Mouse (Mus musculus) stomach, embryonic 16.5 days (tissue): ENCODE results near the gene Ganc. TPM values are rescaled to one million over a fixed set of nuclear protein-coding genes. Genes with fewer than 3 reads are reported as not detected.

Experiments
- ATAC-seq: fragments of 200-750 bp; cut with Nextera tagmentation; 2 replicates; pipeline ENCODE4 v1.8.0; 2017; ENCODE audit warnings: moderate number of reproducible peaks, moderate TSS enrichment; ENCODE audit not compliant: insufficient read depth, low FRiP score
- H3K27ac ChIP-seq: fragments of 300-500 bp; sonication (generic); 2 replicates; pipeline ENCODE4 v1.5.1; 2014; ENCODE audit warnings: low read length
- H3K27me3 ChIP-seq: fragments of 300-500 bp; sonication (generic); 2 replicates; pipeline ENCODE4 v1.6.1; 2014; ENCODE audit warnings: low read length, control low read depth, mixed read lengths; ENCODE audit not compliant: control insufficient read depth, insufficient read depth
- H3K36me3 ChIP-seq: fragments of 300-500 bp; sonication (generic); 2 replicates; pipeline ENCODE4 v1.6.1; 2014; ENCODE audit warnings: low read length; ENCODE audit not compliant: control insufficient read depth, insufficient read depth
- H3K4me1 ChIP-seq: fragments of 300-500 bp; sonication (generic); 2 replicates; pipeline ENCODE4 v1.6.1; 2014; ENCODE audit warnings: low read length, control low read depth, mixed read lengths; ENCODE audit not compliant: control insufficient read depth, insufficient read depth
- H3K4me2 ChIP-seq: fragments of 300-500 bp; sonication (generic); 2 replicates; pipeline ENCODE4 v1.6.1; 2014; ENCODE audit warnings: low read depth, low read length, mixed read lengths
- H3K4me3 ChIP-seq: fragments of 300-500 bp; sonication (generic); replicated peaks from 2 replicates; pipeline ENCODE4 v1.5.1; 2014; ENCODE audit warnings: mild to moderate bottlenecking, low read length
- H3K9ac ChIP-seq: fragments of 300-500 bp; sonication (generic); 2 replicates; pipeline ENCODE4 v1.6.1; 2014; ENCODE audit warnings: low read length
- H3K9me3 ChIP-seq: fragments of 300-500 bp; sonication (generic); replicated peaks from 2 replicates; pipeline ENCODE4 v1.6.1; 2016; ENCODE audit warnings: low read length, control low read depth; ENCODE audit not compliant: control insufficient read depth
- WGBS: fragments of 180-500 bp; shearing (Covaris S2); extraction: QIAGEN DNeasy Blood & Tissue Kit; methylation state at CpG from one replicate; pipeline ENCODE4 v1.1.7; 2014; 5-methylcytosine and 5-hydroxymethylcytosine counted together
- polyA plus RNA-seq: library from polyadenylated mRNA; unstranded; fragments of >200 nt; fragmentation: Nextera tagmentation; extraction: Ambion mirVana; gene quantifications from 2 replicates; pipeline ENCODE4 v1.2.1, GENCODE M21; 2015

Gene Ganc
- polyA plus RNA-seq, 1 experiment from 2014 or later: 10.3 TPM

- 65% methylated on average over 8 of the region's 8 CpGs for WGBS
- Histone ChIP-seq H3K27ac (no peak overlapping the region), H3K9ac (no peak overlapping the region), H3K4me2 (no peak overlapping the region), H3K4me3 (no peak overlapping the region), H3K4me1 (0 out of 2 replicates have a peak, but pooled peaks cover 2% of the 10 kb centered on the region), H3K27me3 (no peaks in the 10 kb centered on the region), H3K36me3 (no peaks in the 10 kb centered on the region), H3K9me3 (no peaks in the 10 kb centered on the region)
- ATAC-seq: no peak
Measured at GRCm38 (mm10) chr2:120464091-120464490, 60.4 kb downstream of the Ganc start.

- Histone ChIP-seq H3K4me3 (no peak overlapping the region), H3K27me3 (no peaks in the 10 kb centered on the region), H3K4me2 (no peak overlapping the region), H3K36me3 (no peaks in the 10 kb centered on the region), H3K9ac (no peak overlapping the region), H3K9me3 (no peaks in the 10 kb centered on the region), H3K27ac (no peak overlapping the region), H3K4me1 (0 out of 2 replicates have a peak, but pooled peaks cover 2% of the 10 kb centered on the region)
- WGBS: 89% methylated on average over 2 of the region's 2 CpGs
- ATAC-seq: no peak
Measured at GRCm38 (mm10) chr2:120464732-120465396, 61.2 kb downstream of the Ganc start.

DNA sequence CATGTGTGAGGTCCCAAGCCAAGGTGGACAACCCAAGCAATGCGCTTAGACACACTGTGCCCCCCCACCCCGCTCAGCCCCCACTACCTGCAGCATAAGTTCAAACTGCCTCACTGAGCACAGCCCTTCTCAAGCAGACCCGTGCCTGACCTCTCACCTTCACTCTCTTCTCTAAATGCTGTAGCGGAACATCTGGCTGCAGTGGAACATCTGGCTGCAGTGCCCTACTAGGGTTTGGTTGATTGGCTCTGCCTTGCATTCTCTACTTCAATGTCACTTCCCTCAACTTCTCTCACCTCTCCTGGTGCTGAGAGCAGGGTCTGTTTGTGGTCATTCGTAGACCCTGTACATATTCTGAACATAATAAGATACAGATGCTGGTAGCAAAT lies 61.7 kb downstream of the Ganc start:
- no peak overlapping the region for H3K9ac ChIP-seq
- H3K4me2 ChIP-seq: no peak overlapping the region
- no peaks in the 10 kb centered on the region for H3K9me3 ChIP-seq
- H3K27ac ChIP-seq: no peak overlapping the region
- H3K27me3 ChIP-seq: no peaks in the 10 kb centered on the region
- H3K4me3 ChIP-seq: no peak overlapping the region
- H3K36me3 ChIP-seq: no peaks in the 10 kb centered on the region
- 0 out of 2 replicates have a peak, but pooled peaks cover 2% of the 10 kb centered on the region for H3K4me1 ChIP-seq
- no peak for ATAC-seq
- 78% methylated on average over 5 of the region's 5 CpGs for WGBS

DNA sequence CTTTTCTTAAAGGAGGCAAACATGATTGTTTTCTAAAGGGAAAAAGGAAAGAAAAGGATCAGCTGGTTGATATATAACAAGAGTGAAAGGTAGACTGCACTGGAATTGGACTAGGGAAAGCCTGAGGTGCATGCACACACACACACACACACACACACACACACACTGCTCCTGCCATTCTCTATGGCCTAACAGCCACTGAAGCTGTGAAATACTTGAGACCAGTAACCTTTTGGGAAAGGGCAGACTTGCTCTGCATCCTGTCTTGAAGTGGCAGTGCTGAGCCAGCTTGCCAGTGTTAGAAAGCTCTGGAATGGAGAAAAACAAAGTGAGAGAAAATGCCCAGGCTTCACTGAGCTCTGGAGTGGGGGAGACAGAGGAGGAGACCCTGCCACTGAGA lies 64.3 kb downstream of the Ganc start:
- ATAC-seq: no peak
- Histone ChIP-seq H3K9me3 (no peaks in the 10 kb centered on the region), H3K36me3 (no peaks in the 10 kb centered on the region), H3K27me3 (no peaks in the 10 kb centered on the region), H3K4me1 (0 out of 2 replicates have a peak, but pooled peaks cover 2% of the 10 kb centered on the region), H3K4me2 (no peak overlapping the region), H3K27ac (no peak overlapping the region), H3K4me3 (no peak overlapping the region), H3K9ac (no peak overlapping the region)

DNA sequence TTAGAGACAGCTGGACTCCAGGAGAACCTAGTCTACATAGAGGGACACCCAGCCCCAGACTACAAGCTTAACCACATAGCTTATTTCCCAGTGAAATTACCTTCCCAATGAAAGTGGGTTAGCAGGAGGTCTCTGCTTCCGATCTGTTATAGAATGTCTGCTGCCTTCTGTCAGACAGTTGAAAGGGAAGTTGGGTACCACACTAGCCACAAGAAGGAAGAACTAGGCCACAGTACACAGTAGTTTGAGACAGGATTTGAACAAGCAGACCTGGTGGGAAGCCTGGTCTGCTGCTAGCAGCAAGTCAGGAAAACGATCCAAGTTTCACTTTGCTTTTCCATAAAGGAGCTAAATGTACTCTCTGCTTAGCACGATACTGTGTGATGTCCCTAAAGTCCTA lies 65.5 kb downstream of the Ganc start:
- H3K27me3 ChIP-seq: no peaks in the 10 kb centered on the region
- ATAC-seq: no peak
- no peaks in the 10 kb centered on the region for H3K4me1 ChIP-seq
- no peak overlapping the region for H3K4me3 ChIP-seq
- H3K36me3 ChIP-seq: no peaks in the 10 kb centered on the region
- WGBS: 78% methylated on average over 3 of the region's 3 CpGs
- no peak overlapping the region for H3K27ac ChIP-seq
- H3K9ac ChIP-seq: no peak overlapping the region
- no peak overlapping the region for H3K4me2 ChIP-seq
- no peaks in the 10 kb centered on the region for H3K9me3 ChIP-seq

DNA sequence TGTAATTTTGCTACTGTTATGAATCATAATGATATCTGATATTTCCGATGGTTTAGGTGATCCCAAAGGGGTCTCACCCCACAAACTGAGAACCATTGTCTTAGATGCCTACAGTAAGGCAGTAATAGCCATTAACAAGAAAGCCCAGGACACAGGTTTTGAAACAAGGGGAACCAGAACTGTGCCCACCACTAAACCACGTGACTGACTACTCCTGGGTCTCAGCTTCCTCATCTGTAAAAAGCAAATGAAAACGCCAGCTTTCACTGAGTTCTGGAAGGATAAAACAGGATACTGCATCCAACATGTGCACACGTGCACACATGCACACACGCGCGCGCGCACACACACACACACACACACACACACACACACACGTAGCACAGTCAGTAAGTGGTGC lies 66.0 kb downstream of the Ganc start:
- H3K4me1 ChIP-seq: no peaks in the 10 kb centered on the region
- H3K4me3 ChIP-seq: no peak overlapping the region
- no peak overlapping the region for H3K4me2 ChIP-seq
- no peaks in the 10 kb centered on the region for H3K36me3 ChIP-seq
- no peak for ATAC-seq
- no peak overlapping the region for H3K9ac ChIP-seq
- H3K27ac ChIP-seq: no peak overlapping the region
- H3K27me3 ChIP-seq: no peaks in the 10 kb centered on the region
- H3K9me3 ChIP-seq: no peaks in the 10 kb centered on the region
- WGBS: 86% methylated on average over 10 of the region's 10 CpGs

DNA sequence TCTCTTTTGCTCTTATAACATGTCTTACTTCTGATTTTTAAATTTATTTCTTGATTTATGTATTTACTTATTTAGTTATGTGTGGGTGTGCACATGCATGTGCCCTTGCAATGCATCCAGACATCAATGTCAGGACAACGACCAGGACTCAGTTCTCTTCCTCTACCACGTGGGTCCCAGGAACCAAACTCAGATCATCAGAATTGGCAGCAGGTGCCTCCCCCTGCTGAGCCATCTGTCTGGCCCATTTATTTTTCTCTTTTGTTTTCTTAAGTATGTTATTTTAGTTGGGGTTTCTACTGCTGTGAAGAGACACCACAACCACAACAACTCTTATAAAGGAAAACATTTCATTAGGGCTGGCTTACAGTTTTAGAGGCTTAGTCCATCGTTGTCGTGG lies 67.2 kb downstream of the Ganc start:
- ATAC-seq: no peak
- Histone ChIP-seq H3K36me3 (no peaks in the 10 kb centered on the region), H3K27me3 (no peaks in the 10 kb centered on the region), H3K4me2 (no peak overlapping the region), H3K9ac (no peak overlapping the region), H3K9me3 (no peaks in the 10 kb centered on the region), H3K4me3 (no peak overlapping the region), H3K27ac (no peak overlapping the region), H3K4me1 (no peaks in the 10 kb centered on the region)
- 76% methylated on average over 4 of the region's 4 CpGs for WGBS

DNA sequence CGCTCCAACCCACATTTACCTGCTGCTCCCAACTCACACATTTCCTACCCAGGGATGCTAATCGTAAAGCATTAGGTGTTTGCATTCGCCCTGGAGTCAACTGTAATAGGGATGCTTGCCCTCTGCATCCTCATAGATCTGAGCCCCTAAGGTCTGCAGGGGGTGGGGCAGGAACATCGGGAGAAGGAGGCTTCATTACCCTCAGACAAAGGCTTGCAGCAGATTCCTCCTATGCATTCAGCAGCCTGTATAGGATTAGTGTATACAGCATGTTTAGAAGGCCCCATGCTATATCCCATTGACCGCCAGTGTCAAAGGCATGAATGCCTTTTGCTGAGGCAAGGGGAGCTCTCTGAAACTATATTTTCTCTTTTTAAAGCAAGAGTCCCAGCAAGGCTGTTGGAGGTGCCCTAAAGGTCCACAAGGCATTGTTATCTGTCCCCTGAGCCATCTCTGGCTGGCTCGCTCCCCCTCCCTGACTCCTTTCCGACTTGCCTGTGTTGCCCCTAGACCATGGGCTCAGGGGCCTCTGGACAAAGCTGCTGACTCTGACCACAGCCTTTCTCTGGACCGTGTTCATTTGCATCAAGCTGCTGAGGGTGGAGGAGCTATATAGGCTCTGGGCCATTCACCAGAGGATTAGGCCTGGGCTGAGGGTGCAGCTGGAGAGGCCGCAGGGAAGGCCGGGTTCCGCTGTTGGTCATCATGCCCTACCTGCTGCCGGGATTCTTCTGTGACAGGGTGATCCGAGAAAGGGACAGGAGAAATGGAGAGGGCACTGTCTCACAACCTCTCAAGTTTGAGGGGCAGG lies 72.8 kb downstream of the Ganc start:
- 84% methylated on average over 13 of the region's 13 CpGs for WGBS
- Histone ChIP-seq H3K27ac (no peak overlapping the region), H3K4me2 (no peak overlapping the region), H3K36me3 (no peaks in the 10 kb centered on the region), H3K4me3 (no peak overlapping the region), H3K9me3 (no peaks in the 10 kb centered on the region), H3K27me3 (no peaks in the 10 kb centered on the region), H3K9ac (no peak overlapping the region), H3K4me1 (no peaks in the 10 kb centered on the region)
- ATAC-seq: no peak

DNA sequence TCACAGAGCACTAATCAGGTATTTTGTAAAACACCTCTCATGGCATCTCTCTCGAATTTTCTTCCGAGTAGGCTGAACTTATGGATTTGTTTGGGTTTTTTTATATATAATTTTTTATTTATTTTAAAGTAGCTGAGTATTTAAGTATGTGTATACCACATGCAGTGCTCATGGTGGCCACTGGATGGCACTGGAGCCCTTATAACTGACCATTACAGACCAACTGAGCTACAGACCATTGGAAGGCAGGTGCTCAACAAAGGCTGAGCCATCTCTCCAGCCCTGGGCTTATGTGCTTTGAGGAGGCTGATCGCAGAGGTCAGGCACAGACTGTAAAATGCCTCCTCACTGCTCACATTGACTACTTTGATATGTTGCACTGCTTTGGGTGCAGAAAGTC lies 74.9 kb downstream of the Ganc start:
- no peaks in the 10 kb centered on the region for H3K36me3 ChIP-seq
- H3K9me3 ChIP-seq: no peaks in the 10 kb centered on the region
- H3K27ac ChIP-seq: no peak overlapping the region
- no peak for ATAC-seq
- no peak overlapping the region for H3K4me3 ChIP-seq
- 54% methylated on average over 3 of the region's 3 CpGs for WGBS
- no peaks in the 10 kb centered on the region for H3K27me3 ChIP-seq
- H3K4me1 ChIP-seq: no peaks in the 10 kb centered on the region
- H3K9ac ChIP-seq: no peak overlapping the region
- H3K4me2 ChIP-seq: no peak overlapping the region
